Mouse (Mus musculus) regulatory T cell (primary cell): ENCODE data around the gene Mecom.

Experiments used
- in situ Hi-C: fragments of 300-600 bp; cut with MboI, MseI; formaldehyde crosslinking; loops from one replicate; pipeline ENCODE4 v1.15.1; 2025; ENCODE audit warnings: high pct_unique_total_duplicates

Gene Mecom

GRCm38 (mm10) chr3:30488808-30489207 is 59.0 kb downstream of the Mecom start:
- in situ Hi-C loops, result no loop called here

GRCm38 (mm10) chr3:30486422-30486821 is 61.4 kb downstream of the Mecom start:
- in situ Hi-C loops, result no loop called here

GRCm38 (mm10) chr3:30483006-30483684 is 64.7 kb downstream of the Mecom start:
- in situ Hi-C loops, result no loop called here

- in situ Hi-C loops, result no loop called here
These were observed 66.1 kb downstream of the Mecom start for GRCm38 (mm10) chr3:30481682-30482081.

GRCm38 (mm10) chr3:30480551-30480950 is 67.3 kb downstream of the Mecom start:
- in situ Hi-C loops, result no loop called here

GRCm38 (mm10) chr3:30478252-30478651 is 69.6 kb downstream of the Mecom start:
- in situ Hi-C loops, result no loop called here

GRCm38 (mm10) chr3:30477008-30477407 is 70.8 kb downstream of the Mecom start:
- in situ Hi-C loops, result no loop called here

GRCm38 (mm10) chr3:30475591-30475990 is 72.2 kb downstream of the Mecom start:
- in situ Hi-C loops, result no loop called here

- in situ Hi-C loops, result no loop called here
These were observed 79.6 kb downstream of the Mecom start for GRCm38 (mm10) chr3:30468068-30468835.

GRCm38 (mm10) chr3:30466031-30466650 is 81.7 kb downstream of the Mecom start:
- in situ Hi-C loops, result no loop called here

- in situ Hi-C loops, result no loop called here
These were observed 83.3 kb downstream of the Mecom start for GRCm38 (mm10) chr3:30464497-30464896.

GRCm38 (mm10) chr3:30461831-30462230 is 86.0 kb downstream of the Mecom start:
- in situ Hi-C loops, result no loop called here

GRCm38 (mm10) chr3:30460890-30461578 is 86.8 kb downstream of the Mecom start:
- in situ Hi-C loops, result no loop called here

- in situ Hi-C loops, result no loop called here
These were observed 88.2 kb downstream of the Mecom start for GRCm38 (mm10) chr3:30459626-30460025.

- in situ Hi-C loops, result no loop called here
These were observed 89.7 kb downstream of the Mecom start for GRCm38 (mm10) chr3:30457975-30458678.

- in situ Hi-C loops, result no loop called here
These were observed 91.9 kb downstream of the Mecom start for GRCm38 (mm10) chr3:30455902-30456301.

- in situ Hi-C loops, result no loop called here
These were observed 94.0 kb downstream of the Mecom start for GRCm38 (mm10) chr3:30453546-30454455.

- in situ Hi-C loops, result no loop called here
These were observed 94.8 kb downstream of the Mecom start for GRCm38 (mm10) chr3:30453046-30453445.

GRCm38 (mm10) chr3:30452511-30452910 is 95.3 kb downstream of the Mecom start:
- in situ Hi-C loops, result no loop called here

GRCm38 (mm10) chr3:30450206-30450965 is 97.4 kb downstream of the Mecom start:
- in situ Hi-C loops, result no loop called here
